Mouse (Mus musculus) small intestine, adult 2 months (tissue): ENCODE measurements around the gene Fgf23.

Source experiments
- CTCF ChIP-seq: fragments of 200-500 bp; IDR thresholded peaks from 2 replicates; pipeline ENCODE4 v1.5.1; 2012; ENCODE audit warnings: low read depth, mild to moderate bottlenecking, control low read depth, inconsistent platforms, low read length, moderate library complexity, mixed read lengths; ENCODE audit not compliant: insufficient replicate concordance, insufficient read length; ENCODE audit errors: extremely low read depth
- POLR2A ChIP-seq: fragments of 200-500 bp; IDR thresholded peaks from 2 replicates; pipeline ENCODE4 v1.6.1; 2012; ENCODE audit warnings: low read depth, mild to moderate bottlenecking, control low read depth, inconsistent platforms, low read length, moderate library complexity

GRCm38 (mm10) chr6:127064815-127065214 lies 7.9 kb upstream of the Fgf23 start:
- TF ChIP-seq CTCF (no peak), POLR2A (no peak)
